Mouse (Mus musculus) A20 (cell line): ENCODE measurements around the gene Prpf31.

Experiments
- DNase-seq: peaks from one replicate; pipeline ENCODE4 v3.0.0-alpha.2; 2011; ENCODE audit warnings: low read depth, low spot score

Prpf31 gene

DNA sequence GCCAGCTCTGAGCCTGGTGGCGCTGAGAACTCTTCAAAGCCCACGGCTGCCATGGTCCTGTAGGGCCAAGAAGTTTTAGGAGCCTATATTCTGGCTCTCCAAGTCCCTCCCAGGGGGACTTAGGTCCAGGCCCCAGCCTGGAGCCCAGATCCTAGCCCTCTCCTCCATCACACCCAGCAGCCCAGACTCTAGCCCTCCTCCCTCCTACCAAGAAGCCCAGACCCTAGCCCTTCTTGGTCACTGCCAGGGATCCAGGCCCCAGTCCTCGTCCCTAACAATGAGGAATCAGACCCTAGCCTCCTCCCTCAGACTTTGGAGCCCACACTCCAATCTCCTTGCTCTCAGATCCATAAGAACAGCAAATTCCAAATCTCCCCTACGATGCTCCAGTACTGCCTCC lies 755 bp upstream of the Prpf31 start:
- DNase-seq, result no peak

- no peak for DNase-seq
These were observed 662 bp downstream of the Prpf31 start for GRCm38 (mm10) chr7:3630478-3630815.

DNA sequence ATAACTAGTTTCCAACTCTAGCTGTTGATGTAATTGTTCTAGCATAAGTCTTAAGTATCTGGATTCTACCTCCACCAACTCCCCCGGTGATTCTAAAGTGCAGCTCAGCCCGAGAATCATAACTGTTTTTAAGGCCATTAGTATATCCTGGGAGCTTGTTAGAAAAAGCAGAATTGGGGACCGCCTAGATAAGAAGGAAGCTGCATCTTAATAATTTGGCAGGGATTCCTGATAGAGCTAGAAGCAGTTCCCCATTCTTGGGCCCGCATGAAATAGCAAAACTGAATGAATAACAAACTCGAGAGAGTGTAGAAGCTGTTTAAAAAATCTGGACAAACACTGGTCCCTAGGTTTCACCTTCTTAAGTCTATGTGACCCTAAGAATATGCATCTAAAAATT lies 13.6 kb downstream of the Prpf31 start:
- DNase-seq, result no peak

- DNase-seq, result no peak
These were observed 14.1 kb downstream of the Prpf31 start for GRCm38 (mm10) chr7:3643843-3644242.

DNA sequence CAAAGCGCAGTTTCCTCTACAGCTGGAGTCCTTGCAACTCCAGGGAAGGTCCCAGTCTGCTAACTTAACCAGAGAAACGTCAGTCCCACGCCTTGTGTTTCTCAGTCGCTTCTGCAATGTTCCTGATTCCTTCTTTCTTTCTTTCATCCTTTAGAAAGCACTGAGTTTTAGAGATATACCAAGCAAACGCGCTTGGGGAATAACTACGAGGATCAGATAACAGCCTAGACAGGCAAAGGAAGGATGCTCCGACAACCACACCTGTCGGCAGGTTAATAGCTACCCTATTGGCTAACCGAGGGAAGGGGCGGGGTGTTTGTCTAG lies 14.5 kb downstream of the Prpf31 start:
- DNase-seq, result no peak

DNA sequence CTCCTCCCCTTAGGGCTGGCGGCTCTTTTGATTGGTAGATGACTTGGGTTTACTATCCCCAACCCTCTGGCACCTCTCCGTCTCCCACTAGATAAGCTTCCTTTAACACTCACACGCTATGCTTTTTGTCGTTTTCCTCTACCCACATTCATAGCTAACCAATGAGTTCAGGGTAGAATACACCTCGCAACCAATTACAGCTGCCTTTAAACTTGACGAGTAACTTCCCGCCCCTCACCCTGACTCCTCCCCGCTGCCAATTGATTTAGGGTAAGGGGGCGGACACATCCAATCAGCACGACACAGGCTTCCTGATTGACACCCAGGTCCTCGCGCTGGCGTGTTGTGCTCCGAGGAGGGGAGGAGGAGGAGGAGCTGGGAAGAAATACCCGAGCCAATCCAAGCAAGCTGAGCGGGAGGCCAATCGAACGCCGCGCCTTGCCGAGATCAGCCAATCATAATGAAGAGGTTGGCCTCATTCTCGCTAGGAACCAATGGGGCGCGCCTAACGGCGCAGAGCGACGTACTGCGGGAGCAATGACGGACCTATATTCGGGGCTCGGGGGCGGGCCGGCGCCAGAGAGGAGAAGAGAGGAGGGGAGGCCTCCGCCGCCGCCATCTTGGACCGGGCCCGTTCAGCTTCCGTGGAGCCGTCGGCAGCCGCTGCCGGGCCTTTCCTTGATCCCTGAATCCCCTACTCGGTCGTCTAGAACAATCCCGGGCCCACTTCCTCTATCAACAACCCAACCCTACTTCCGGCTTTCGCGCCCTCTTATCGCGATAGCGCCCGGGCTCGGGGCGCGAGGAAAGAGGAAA lies 15.1 kb downstream of the Prpf31 start, which contains the start of gene Cnot3:
Gene Cnot3, plus strand, starts transcription at position 597 of the 816 bp plus-strand sequence.
- DNase-seq, result peak; percentile 99

DNA sequence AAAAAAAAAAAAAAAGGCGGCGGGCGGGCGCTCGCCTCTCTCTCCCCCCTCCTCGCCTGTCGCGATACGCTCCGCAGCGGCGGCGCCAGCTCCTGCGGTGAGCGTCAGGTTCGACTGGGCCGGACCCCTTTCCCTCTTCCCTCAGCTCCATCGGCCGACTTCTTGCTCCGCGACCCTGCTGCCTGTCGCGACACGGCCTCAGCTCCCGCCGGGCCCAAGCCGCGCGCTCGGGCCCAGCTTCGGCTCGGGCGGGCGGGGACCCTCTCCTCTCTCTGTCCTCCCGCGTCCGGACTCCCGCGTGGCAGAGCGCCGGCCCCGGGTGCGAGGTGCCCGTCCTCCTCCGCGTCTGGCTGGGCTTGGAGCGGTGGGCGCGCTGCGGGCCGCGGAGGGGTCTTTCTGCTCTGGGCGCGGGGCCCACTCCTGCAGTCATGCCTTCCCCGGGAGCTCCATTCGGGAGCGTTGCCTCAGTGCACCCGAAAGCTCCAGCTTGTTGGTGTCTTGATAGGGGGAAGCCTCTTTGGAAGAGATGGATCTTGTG lies 15.8 kb downstream of the Prpf31 start:
- DNase-seq, result no peak

- DNase-seq, result no peak
These were observed 16.4 kb downstream of the Prpf31 start for GRCm38 (mm10) chr7:3646188-3646587.

GRCm38 (mm10) chr7:3646641-3647040 lies 16.9 kb downstream of the Prpf31 start:
- DNase-seq, result no peak

DNA sequence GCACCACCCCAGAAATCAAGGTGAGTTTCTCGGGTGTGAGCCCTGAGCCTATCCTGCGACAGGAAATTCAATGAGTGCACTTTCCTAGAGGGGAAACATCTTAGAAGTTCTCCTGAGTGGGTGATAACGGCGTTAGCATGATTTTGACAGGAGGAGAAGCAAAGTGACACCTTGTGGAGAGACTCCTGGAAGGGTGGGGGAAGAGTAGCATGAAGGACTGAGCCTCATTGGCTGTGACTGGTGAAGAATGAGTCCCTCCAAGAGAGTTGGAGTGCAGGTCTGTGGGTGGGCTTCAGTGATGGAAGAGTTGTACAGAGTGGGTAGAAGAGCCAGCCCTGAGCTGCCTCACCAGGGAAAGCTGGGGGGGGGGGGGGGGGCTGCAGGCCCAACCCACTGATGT lies 27.2 kb downstream of the Prpf31 start:
- DNase-seq, result no peak

GRCm38 (mm10) chr7:3658578-3658977 lies 28.8 kb downstream of the Prpf31 start:
- DNase-seq, result no peak

DNA sequence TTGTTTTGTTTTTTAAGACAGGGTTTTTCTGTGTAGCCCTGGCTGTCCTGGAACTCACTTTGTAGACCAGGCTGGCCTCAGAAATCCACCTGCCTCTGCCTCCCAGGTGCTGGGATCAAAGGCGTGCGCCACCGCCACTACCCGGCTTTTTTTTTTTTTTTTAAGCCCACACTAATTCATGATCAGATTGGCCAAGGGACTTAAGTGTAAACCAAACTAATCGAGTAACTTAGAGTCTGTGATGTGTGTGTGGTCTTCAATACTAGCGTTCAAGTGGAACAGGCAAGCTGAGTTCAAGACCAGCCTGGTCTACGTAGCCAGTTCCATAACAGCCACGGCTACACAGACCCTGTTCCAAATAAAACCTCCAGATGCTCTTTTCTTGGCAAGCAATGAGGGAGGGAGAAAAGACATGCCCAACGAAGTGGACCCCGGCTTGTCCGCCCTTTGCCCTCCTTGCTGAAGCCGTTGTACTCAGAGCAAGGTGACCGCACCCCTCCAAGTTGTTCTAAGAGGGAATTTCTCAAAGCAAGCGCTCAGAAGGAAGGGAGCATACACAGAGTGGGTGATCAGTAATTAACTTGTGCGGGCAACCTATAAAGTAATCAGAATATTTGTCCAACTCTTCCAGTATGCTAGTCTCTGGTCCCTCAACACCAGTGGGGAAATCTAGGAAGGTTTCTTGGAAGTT lies 34.9 kb downstream of the Prpf31 start:
- DNase-seq, result no peak

DNA sequence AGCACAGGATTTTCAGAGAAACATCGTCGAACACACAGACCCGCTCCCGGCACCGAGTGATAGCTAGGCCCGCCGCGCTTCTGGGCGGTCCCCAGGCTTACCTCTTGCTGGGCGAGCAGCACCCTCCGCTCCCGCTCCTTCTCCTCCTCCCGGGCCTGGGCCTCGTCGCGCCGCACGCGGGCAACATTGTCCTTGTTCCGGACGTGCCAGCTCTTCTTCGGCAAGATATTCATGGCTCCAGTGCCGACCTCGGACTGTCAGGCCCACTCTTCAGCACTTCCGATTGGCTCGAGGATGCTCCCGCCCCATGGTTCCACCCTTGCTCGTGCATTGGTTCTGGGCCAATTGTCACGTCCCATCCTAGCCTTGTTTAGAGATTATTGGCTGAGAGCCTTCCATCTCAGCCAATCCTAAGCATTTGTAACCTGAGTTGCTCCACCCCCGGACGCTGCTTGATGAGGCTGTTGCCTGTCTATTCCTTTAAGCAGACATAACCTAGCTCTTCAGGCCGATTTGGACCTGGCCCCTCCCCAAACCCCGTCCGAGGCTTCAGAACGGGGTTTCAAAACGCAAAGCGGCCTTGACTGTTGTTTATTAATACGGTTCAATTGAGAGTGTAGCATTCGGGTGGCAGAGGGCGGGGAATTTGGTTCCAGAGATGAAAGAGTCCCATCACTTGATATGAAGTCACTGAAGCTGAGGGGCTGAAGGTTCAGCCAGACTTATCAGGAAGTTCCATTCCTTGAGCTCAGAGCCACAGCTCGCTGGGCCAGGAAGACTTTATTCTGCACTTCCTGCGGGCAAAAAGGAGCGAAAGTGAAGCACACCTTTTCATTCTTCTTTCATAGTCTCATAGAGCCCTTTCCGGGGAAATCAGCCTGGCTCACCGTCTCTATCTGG lies 35.7 kb downstream of the Prpf31 start, which contains the start of gene Leng1:
Gene Leng1, minus strand, starts transcription at position 626 of the 900 bp plus-strand sequence.
- peak; percentile 97 for DNase-seq

DNA sequence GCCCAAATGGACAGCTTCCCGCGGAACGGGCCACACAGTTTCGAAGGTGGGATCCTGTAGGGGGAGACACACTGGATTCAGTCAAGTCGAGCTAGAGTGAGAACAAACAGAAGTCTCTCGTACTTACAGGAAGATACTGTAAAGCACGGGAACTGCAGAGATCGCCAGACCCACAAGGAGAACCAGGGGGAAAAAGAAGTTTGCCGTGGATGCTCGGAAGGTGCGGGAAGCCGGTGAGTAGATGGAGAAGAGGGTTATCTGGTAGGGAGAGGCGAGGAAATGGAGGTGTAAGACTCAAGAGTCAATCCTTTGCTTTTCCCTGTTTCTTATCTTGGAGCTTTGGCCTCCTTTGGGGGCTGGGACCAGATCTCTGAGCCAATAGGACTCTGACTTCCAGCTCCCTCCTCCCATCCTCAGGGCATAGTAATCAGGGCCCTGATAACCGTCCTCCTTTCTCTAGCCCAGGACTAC lies 37.2 kb downstream of the Prpf31 start:
- no peak for DNase-seq

DNA sequence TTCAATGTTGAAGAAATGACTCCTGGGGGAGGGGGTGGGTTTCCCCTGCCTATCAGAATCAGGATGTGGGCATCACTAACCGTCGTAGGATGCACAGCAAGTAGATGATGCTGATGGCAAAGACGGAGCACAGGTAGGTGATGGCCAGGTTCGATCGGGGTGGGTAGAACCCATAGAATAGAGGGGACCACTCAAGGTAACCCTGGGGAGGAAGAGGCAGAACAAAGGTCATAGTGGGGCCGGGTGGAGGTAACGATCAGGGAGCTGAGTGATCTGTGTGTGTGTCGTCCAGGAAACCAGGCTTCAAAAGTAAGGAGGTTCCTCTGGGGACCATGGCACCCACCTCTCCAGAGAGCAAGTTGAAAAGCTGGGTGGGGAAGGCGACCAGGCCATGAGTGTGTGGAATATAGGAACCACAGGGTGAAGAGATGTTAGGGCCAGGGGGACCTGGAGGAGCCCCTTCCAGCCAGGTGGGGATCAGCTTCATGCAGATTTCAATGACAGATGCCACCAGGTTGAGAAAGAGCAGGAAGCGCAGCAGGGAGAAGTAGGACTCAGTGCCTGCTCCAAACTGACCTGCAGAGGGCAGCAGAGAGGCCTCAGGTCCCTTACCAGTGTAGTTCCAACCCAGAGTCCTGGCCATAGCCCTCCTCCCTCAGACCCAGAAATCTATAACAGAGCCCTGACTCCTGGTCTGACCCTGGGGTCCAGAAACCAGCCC lies 44.9 kb downstream of the Prpf31 start:
- peak; percentile 74 for DNase-seq

GRCm38 (mm10) chr7:3675228-3675548 lies 45.4 kb downstream of the Prpf31 start:
- DNase-seq, result no peak

DNA sequence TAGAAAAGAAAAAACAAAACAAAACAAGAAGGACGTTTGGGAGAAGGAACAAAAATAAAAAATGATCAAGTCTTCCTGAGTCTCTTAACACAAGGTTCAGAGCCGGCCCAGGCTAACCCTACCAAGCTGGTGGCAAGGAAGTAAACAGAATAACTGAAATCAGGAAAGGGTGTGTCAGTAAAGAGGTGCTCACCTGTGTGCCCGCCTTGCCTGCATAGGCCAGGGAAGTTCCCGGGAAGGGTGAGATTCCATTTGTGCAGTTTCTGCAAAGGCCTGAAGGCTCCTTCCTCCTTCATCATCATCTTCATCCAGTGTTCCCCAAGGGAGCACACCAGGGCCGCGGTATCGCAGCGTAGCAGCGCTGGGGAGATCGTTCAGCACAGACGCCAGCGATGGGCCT lies 46.6 kb downstream of the Prpf31 start:
- no peak for DNase-seq

DNA sequence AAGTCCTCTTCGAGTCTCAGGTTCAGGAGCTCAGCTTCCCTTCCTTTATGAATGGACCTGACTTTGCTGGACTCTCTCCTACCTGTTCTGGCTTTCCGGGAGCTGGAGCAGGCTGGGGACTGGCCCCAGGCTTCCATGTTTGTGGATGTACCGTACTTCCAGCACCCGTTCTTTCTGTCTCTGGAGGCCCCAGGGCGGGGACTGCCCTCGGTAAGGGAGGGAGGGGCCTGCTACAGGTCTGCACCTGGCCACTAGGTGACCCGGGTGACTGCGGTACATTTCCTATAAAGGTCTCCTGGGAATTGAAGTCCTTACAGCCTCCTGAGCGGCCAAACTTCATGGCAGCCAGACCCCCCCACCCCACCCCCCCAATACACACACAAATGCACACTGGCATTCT lies 47.6 kb downstream of the Prpf31 start, which contains the start of gene Tmc4:
Gene Tmc4, minus strand, starts transcription at position 212 of the 400 bp plus-strand sequence.
- DNase-seq, result no peak

GRCm38 (mm10) chr7:3683908-3684550 lies 54.2 kb downstream of the Prpf31 start:
- no peak for DNase-seq

GRCm38 (mm10) chr7:3684698-3685097 lies 54.9 kb downstream of the Prpf31 start:
- DNase-seq, result no peak
